Mouse (Mus musculus) kidney, postnatal 0 days (tissue): ENCODE measurements at regions not wholly inside any gene's neighbourhood (a gene's known extent, or its start where the extent isn't known, plus 50 kb on each side); places are given as distances from the start of the nearest gene placed in this dataset.

Experiments
- ATAC-seq: fragments of 200-750 bp; cut with Nextera tagmentation; replicated peaks from 2 replicates; pipeline ENCODE4 v1.8.0; 2017; ENCODE audit warnings: low read depth, moderate number of reproducible peaks, moderate TSS enrichment, moderate library complexity; ENCODE audit not compliant: low FRiP score
- DNase-seq: peaks from one replicate; pipeline ENCODE4 v3.0.0-alpha.2; 2016; ENCODE audit warnings: low spot score
- H3K27ac ChIP-seq: fragments of 300-500 bp; sonication (generic); 2 replicates; pipeline ENCODE4 v1.5.1; 2014; ENCODE audit warnings: mild to moderate bottlenecking
- H3K27me3 ChIP-seq: fragments of 300-500 bp; sonication (generic); 2 replicates; pipeline ENCODE4 v1.6.1; 2014; ENCODE audit warnings: low read length, mixed read lengths; ENCODE audit not compliant: insufficient read depth
- H3K36me3 ChIP-seq: fragments of 300-500 bp; sonication (generic); 2 replicates; pipeline ENCODE4 v1.6.1; 2014; ENCODE audit warnings: low read length, mixed read lengths; ENCODE audit not compliant: insufficient read depth
- H3K4me1 ChIP-seq: fragments of 300-500 bp; sonication (generic); replicated peaks from 2 replicates; pipeline ENCODE4 v1.6.1; 2014; ENCODE audit warnings: antibody characterized with exemption, low read length, mixed read lengths; ENCODE audit not compliant: insufficient read depth
- H3K4me2 ChIP-seq: fragments of 300-500 bp; sonication (generic); 2 replicates; pipeline ENCODE4 v1.6.1; 2014; ENCODE audit warnings: mild to moderate bottlenecking, low read length, moderate library complexity, mixed read lengths
- H3K4me3 ChIP-seq: fragments of 300-500 bp; sonication (generic); replicated peaks from 2 replicates; pipeline ENCODE4 v1.5.1; 2014; ENCODE audit warnings: low read depth, low read length
- H3K9ac ChIP-seq: fragments of 300-500 bp; sonication (generic); 2 replicates; pipeline ENCODE4 v1.6.1; 2014; ENCODE audit warnings: low read depth, low read length
- H3K9me3 ChIP-seq: fragments of 300-500 bp; sonication (generic); replicated peaks from 2 replicates; pipeline ENCODE4 v1.6.1; 2016; ENCODE audit warnings: low read length, inconsistent platforms, mixed read lengths
- CTCF ChIP-seq: IDR thresholded peaks from 2 replicates; pipeline ENCODE4 v1.5.1; 2016; ENCODE audit warnings: antibody characterized with exemption, low read depth, mild to moderate bottlenecking, moderate library complexity
- WGBS: fragments of 180-500 bp; shearing (Covaris S2); extraction: QIAGEN DNeasy Blood & Tissue Kit; methylation state at CpG from one replicate; pipeline ENCODE4 v1.1.7; 2014; 5-methylcytosine and 5-hydroxymethylcytosine counted together

DNA sequence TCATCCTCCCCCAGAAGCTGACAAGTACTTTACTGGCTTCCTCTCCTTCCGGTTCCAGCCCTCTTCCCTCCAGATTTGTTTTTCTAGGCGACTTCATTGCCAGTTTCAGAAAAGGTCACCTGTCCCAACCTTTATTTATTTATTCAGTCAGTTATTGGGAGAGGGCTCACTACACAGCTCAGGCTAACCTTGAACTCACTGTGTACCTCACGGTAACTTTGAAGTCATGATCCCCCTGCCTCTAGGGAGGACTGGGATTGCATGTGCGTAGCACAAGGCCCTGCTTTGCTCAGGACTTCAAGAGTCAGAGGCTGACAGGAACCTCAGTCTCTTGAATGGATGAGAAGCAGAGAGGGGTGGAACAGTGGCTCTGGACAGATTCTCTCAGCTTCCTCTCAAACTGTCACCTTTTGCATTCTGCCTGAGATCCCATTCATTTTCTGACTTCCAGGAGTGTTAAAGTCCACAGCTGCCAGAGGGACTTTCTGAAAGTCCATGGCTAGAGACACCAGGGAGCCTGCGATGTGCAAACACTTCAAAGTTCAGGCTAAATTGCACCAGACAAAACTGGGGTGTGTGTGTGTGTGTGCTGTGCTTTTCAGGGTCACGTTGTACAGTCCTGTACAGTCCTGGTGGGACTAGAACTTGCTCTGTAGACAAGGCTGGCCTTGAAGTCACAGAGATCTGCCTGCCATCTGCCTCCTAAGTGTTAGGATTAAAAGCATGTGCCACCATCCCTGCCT is 211.2 kb upstream of the Atp6ap2 start:
- Histone ChIP-seq H3K27ac (no peak overlapping the region), H3K27me3 (no peaks in the 10 kb centered on the region), H3K36me3 (no peaks in the 10 kb centered on the region), H3K9me3 (no peaks in the 10 kb centered on the region), H3K4me1 (no peaks in the 10 kb centered on the region), H3K9ac (no peak overlapping the region), H3K4me2 (no peak overlapping the region), H3K4me3 (no peak overlapping the region)
- TF ChIP-seq CTCF = no peak
- DNase-seq = no peak
- no peak for ATAC-seq
- WGBS = 62% methylated on average over 6 of the region's 6 CpGs

- no peak overlapping the region for H3K4me3 ChIP-seq
- no peak for TF ChIP-seq CTCF
- no peak overlapping the region for H3K9ac ChIP-seq
- H3K27me3 ChIP-seq = no peaks in the 10 kb centered on the region
- no peaks in the 10 kb centered on the region for H3K36me3 ChIP-seq
- 77% methylated on average over 7 of the region's 7 CpGs for WGBS
- no peak overlapping the region for H3K4me2 ChIP-seq
- DNase-seq = no peak
- no peak for ATAC-seq
- H3K4me1 ChIP-seq = no peaks in the 10 kb centered on the region
- no peak overlapping the region for H3K27ac ChIP-seq
- H3K9me3 ChIP-seq = no peaks in the 10 kb centered on the region
These were observed 210.2 kb upstream of the Atp6ap2 start for GRCm38 (mm10) chrX:12377441-12377840.

DNA sequence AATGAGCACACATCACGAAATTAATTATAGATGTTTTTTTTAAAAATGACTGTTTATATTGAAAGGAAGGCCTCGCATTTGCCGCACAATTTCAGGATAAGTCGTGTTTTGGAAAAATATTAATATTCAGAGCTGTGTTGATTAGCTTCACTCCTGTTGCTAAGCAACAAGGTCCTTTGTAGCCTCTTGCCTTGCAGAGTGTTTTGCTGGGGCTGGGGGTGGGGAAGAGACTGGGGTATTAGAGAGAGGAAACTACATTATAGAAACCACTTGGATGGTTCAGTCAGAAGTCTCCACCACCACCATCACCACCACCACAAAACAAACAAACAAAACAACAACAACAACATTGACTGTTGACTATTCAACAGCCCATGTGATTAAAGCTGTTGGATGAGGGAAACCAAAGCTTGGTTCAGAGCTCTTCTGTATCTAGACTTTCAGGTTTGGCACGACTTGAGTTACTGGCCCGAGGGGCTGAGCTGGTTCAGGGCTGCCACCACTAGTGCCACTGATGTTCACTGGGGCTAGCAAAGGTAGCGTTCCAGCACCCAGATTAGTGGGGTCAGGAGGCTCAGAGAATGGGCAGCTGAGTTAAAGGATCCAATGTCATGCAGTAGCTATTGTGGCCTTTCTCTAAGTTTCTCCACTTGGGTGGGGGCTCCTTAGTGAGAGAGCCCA is 195.3 kb upstream of the Atp6ap2 start:
- H3K27me3 ChIP-seq = no peaks in the 10 kb centered on the region
- no peak overlapping the region for H3K4me3 ChIP-seq
- no peak for DNase-seq
- H3K4me1 ChIP-seq = no peaks in the 10 kb centered on the region
- H3K4me2 ChIP-seq = no peak overlapping the region
- no peak for ATAC-seq
- no peak overlapping the region for H3K27ac ChIP-seq
- no peaks in the 10 kb centered on the region for H3K9me3 ChIP-seq
- 82% methylated on average over 7 of the region's 7 CpGs for WGBS
- no peak overlapping the region for H3K9ac ChIP-seq
- no peaks in the 10 kb centered on the region for H3K36me3 ChIP-seq
- no peak for TF ChIP-seq CTCF

DNA sequence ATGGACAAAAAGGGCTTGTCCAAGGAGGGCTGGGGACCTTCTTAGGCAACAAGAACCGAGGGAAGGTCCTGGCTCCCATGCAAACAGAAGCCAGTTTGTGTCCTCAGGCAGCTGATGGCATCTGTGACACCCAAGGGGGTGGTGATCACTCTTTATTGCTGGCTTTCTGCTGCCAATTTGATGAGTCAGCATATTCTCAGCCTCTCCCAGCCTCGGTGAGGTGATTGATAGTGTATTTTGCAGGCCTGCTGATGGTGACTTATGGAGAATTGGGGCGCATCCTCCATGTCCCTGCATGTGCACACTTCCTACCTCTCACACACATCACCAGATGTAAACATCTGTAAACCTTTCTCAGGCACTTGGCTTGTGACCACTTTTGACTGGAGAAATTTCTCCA is 178.3 kb upstream of the Atp6ap2 start:
- no peak for ATAC-seq
- TF ChIP-seq CTCF = no peak
- H3K9ac ChIP-seq = no peak overlapping the region
- WGBS = 43% methylated on average over 3 of the region's 3 CpGs
- H3K4me3 ChIP-seq = no peak overlapping the region
- H3K4me1 ChIP-seq = no peaks in the 10 kb centered on the region
- H3K27me3 ChIP-seq = no peaks in the 10 kb centered on the region
- no peak overlapping the region for H3K27ac ChIP-seq
- no peak overlapping the region for H3K4me2 ChIP-seq
- DNase-seq = no peak
- no peaks in the 10 kb centered on the region for H3K9me3 ChIP-seq
- no peaks in the 10 kb centered on the region for H3K36me3 ChIP-seq

- DNase-seq (no peak), ATAC-seq (no peak)
- H3K36me3 ChIP-seq = no peaks in the 10 kb centered on the region
- no peaks in the 10 kb centered on the region for H3K9me3 ChIP-seq
- H3K9ac ChIP-seq = no peak overlapping the region
- H3K4me2 ChIP-seq = no peak overlapping the region
- no peak overlapping the region for H3K4me3 ChIP-seq
- no peaks in the 10 kb centered on the region for H3K27me3 ChIP-seq
- no peak overlapping the region for H3K27ac ChIP-seq
- WGBS = 83% methylated on average over 6 of the region's 6 CpGs
- H3K4me1 ChIP-seq = no peaks in the 10 kb centered on the region
- TF ChIP-seq CTCF = no peak
These were observed 162.0 kb upstream of the Atp6ap2 start for GRCm38 (mm10) chrX:12425566-12425965.

GRCm38 (mm10) chrX:12426664-12427063 is 160.9 kb upstream of the Atp6ap2 start:
- H3K27me3 ChIP-seq = no peaks in the 10 kb centered on the region
- no peak for TF ChIP-seq CTCF
- DNase-seq (no peak), ATAC-seq (no peak)
- 83% methylated on average over 4 of the region's 4 CpGs for WGBS
- H3K27ac ChIP-seq = no peak overlapping the region
- no peak overlapping the region for H3K4me2 ChIP-seq
- no peak overlapping the region for H3K9ac ChIP-seq
- H3K36me3 ChIP-seq = no peaks in the 10 kb centered on the region
- no peak overlapping the region for H3K4me3 ChIP-seq
- H3K9me3 ChIP-seq = no peaks in the 10 kb centered on the region
- no peaks in the 10 kb centered on the region for H3K4me1 ChIP-seq

DNA sequence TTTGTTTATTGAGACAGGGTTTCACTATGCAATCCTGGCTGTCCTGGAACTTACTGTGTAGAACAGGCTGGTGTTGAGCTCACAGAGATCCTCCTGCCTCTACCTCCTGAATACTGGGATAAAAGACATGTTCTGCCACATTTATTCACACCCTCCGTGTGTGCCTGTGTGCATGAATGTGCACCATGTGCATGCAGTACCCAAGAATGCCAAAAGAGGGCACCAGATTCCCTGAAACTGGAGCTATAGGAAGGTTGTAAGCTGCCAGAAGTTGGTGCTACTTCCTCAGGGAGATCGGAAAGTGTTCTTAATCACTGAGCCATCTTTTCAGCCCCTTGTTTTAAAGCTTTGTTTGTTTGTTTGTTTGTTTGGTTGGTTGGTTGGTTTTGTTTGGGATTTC is 155.3 kb upstream of the Atp6ap2 start:
- H3K36me3 ChIP-seq = no peaks in the 10 kb centered on the region
- 93% methylated on average over 2 of the region's 2 CpGs for WGBS
- H3K4me2 ChIP-seq = no peak overlapping the region
- no peak for TF ChIP-seq CTCF
- H3K27me3 ChIP-seq = no peaks in the 10 kb centered on the region
- DNase-seq (no peak), ATAC-seq (no peak)
- H3K4me3 ChIP-seq = no peak overlapping the region
- H3K4me1 ChIP-seq = no peaks in the 10 kb centered on the region
- no peaks in the 10 kb centered on the region for H3K9me3 ChIP-seq
- no peak overlapping the region for H3K9ac ChIP-seq
- H3K27ac ChIP-seq = no peak overlapping the region
